Mouse (Mus musculus): ENCODE measurements around the gene Phf21b. TPM values are rescaled to one million over a fixed set of nuclear protein-coding genes. Genes with fewer than 3 reads are reported as not detected.
A peak's percentile ranks its signal among the peaks of the same experiment; 100 is the strongest.
"Not testable (repeated sequence)": the region's sequence is repeated elsewhere in the genome, so short reads cannot be mapped to it uniquely, and the experiment has no call there.

Gene Phf21b
- total RNA-seq (2021) = 10 to 100 TPM; 15.3 to 16.1 TPM
- long read RNA-seq, experiment 1, partial matches to known transcripts = 1 of 4 reads
- long read RNA-seq, experiment 1, other reads (novel, unspliced or antisense) = 2 of 4 reads
- long read RNA-seq, experiment 2, partial matches to known transcripts = 2 of 2 reads
- long read RNA-seq, experiment 2, other reads (novel, unspliced or antisense) = 0 of 2 reads

DNA sequence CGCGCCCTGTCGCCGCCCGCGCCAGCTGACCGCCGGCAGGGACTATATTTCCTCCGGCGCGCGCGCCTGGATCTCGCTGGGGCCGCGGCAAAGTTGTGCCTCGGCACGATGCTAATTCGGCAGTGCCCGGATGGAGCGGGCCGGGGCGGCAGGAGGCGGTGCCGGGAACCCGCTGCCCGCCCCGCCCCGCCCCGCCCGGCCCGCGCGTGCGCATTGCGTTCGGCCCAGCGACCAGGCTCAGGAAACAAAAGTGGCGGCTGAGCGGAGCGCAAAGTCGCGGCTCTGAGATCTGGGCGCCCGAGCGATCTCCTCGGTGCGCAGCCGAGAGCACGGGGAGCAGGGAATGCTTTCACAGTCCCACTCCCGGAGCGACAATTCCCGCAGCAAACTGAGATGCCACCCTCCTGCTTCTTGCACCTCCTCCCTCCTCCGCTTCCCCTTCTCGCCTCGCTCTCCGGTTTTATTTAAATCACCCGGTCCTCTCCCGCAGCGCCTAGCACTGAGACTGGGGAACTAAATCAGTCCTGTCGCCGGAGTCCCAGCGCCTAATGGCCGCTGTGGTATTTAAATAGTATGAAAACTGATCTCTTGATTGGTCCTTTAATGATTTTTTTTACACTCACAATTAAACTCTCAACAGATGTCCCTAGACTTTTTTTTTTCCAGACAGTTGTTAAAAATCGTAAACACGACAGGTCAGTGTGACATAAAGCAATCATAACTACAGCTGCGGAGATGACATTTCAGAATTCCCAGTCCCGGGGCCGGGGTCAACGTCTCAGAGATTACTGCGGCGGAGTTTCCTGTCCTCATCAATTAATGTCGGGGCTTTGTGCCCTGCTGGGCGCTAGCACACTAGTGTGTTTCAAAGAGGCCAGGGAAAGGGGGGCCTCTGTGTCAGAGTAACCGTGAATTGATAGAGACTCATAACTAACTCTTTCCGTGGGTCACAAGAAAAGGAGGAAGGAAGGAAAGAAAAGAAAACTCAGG lies at the start of gene Phf21b:
Phf21b (minus strand) TSS at position 44 of the 990 bp plus-strand sequence.
- peak; percentile 87 to 88 for DNase-seq (ENCODE audit: low spot score in 2 of 2)
- intact Hi-C loops (cut with DNase I) = no loop called here

DNA sequence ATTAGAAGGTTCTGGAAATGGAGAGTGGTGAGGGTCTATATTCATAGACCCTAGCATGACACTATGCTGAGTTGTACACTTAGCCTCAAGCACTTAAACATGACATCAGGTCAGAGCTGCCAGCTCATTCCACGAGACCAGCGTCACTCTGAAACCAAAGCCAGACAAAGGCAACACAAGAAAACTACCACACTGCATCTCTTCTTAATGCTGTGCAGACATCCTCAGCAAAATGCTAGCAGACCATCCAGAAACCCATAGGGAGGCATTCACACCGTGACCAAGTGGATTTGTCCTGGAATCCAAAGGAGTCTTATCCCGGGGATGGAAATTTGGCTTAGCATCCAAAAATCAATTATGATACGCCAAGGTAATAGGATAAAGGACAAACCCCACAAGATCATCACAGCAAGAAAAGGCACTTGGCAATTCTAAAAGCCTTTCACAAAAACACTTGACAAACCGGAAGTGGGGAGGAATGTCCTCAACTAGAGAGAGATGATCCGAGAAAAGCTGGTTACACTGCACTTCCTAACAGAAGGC lies 48.1 kb upstream of the Phf21b start:
- DNase-seq (ENCODE audit: low spot score in 2 of 2) = no peak
- intact Hi-C loops (cut with DNase I) = no loop called here

DNA sequence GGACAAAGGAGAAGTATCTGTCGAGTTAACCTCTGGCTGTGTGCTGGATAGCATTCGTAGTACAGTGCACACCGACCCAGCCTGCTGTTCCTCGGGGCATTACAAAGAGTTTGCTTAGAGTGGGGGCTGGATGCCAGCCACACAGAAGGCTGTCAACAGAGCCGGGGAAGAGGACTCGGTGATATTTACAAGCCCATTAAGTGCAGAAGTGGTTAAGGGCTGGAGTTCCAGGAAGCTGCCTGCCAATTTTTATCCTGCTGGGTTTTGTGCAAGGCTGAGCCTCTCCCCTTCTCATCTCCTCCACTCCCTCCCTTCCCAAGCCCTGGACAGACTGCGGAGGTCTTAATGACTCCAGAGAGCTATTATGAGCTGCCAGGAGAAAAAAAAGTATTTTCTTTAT lies 42.2 kb upstream of the Phf21b start:
- intact Hi-C loops (cut with DNase I) = loop anchor here (10.0 kb wide), 1 partner anchor 143 kb away; no protein-coding TSS in a partner anchor
- DNase-seq (ENCODE audit: low spot score in 2 of 2) = no peak

GRCm38 (mm10) chr15:84896664-84897063 lies 40.8 kb upstream of the Phf21b start:
- DNase-seq (ENCODE audit: low spot score in 2 of 2) = no peak
- intact Hi-C loops (cut with DNase I) = loop anchor here (10.0 kb wide), 1 partner anchor 142 kb away; no protein-coding TSS in a partner anchor

- intact Hi-C loops (cut with DNase I) = loop anchor here (10.0 kb wide), 1 partner anchor 141 kb away; no protein-coding TSS in a partner anchor
- DNase-seq (ENCODE audit: low spot score in 2 of 2) = not testable (repeated sequence)
Observed at GRCm38 (mm10) chr15:84896216-84896615, 40.4 kb upstream of the Phf21b start.

GRCm38 (mm10) chr15:84891658-84892057 lies 35.8 kb upstream of the Phf21b start:
- intact Hi-C loops (cut with DNase I) = loop anchor here (5.0 to 10.0 kb wide), 2 partner anchors 89 to 137 kb away; no protein-coding TSS in a partner anchor
- peak; percentile 74 to 80 for DNase-seq (ENCODE audit: low spot score in 2 of 2)

DNA sequence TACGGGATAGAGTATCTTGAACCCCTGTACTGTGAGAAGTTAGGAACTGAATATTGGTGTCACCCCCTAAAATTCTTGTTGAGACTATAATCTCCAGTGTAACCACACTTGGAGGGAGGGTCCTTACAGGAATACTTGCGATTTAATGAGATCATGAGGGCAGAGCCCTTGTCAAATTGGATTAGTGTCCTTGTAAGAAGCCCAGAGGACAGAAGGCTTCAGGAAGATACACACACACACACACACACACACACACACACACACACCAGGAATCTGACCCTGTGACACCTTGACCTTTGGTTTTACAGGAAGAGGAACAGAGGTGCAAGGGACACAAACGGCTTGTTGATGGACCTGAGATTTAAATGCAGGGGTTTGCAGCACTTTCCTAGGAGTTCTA lies 35.4 kb upstream of the Phf21b start:
- intact Hi-C loops (cut with DNase I) = loop anchor here (5.0 to 10.0 kb wide), 2 partner anchors 89 to 136 kb away; no protein-coding TSS in a partner anchor
- no peak for DNase-seq (ENCODE audit: low spot score in 2 of 2)

- intact Hi-C loops (cut with DNase I) = no loop called here
- DNase-seq (ENCODE audit: low spot score in 2 of 2) = peak in 1 of 2 experiments; percentile 38
Observed at GRCm38 (mm10) chr15:84888066-84888465, 32.2 kb upstream of the Phf21b start.

DNA sequence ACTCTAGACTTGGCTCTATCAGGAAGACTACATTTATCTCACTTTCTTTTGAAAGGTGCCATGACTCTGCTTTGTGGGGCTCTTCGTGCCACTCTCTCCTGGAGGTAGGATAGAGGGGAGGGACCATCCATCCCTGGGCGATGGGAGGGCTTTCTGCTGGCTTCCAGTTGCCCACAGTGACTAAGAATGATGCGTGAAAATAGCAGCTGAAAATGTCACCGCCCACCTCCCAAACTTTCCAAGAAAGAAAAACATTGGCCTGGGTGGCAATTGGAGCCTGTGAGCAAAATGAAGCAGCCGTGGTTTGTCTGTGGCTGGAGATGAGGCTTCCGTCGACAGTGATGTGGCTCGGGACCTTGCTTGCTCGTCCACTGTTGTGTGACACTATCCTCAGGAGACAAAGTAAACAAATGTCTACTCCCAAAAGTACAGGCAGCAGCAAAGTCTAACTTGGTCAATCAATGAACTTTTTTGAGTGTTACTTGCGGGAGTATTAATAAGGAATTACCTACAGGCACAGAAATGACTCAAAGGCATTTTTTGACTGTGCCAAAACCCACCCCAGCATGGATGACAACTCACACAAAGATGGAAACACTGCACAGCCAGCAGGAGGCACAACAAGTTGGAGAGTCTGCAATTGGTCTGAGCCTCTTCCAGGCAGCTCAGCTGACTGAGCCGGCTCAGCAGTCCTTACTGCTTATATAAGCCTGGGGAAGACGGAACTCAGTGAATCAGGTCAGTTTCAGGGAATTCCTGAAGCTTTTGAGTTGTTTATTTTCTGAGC lies 21.4 kb upstream of the Phf21b start:
- DNase-seq (ENCODE audit: low spot score in 2 of 2) = peak; percentile 61 to 69
- intact Hi-C loops (cut with DNase I) = no loop called here

DNA sequence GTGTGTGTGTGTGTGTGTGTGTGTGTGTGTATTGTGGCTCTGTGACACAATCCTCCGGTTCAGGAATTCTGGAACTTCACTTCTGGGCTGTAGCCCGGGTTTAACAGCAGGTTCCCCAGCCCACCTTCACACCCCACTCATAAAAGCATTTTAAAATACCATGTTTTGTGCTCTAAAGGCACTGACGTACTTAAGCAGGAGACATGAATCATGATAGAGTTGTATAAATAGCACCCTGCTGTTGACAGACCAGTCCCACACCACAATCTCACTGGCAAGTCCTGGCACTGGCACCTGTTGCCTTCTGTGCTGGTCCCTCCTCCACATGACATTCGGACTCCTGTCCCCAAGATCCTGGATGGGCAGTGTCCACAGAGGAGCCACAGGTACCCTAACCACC lies 18.0 kb upstream of the Phf21b start:
- intact Hi-C loops (cut with DNase I) = no loop called here
- DNase-seq (ENCODE audit: low spot score in 2 of 2) = peak; percentile 56 to 76

GRCm38 (mm10) chr15:84873079-84873478 lies 17.2 kb upstream of the Phf21b start:
- intact Hi-C loops (cut with DNase I) = no loop called here
- peak; percentile 34 to 59 for DNase-seq (ENCODE audit: low spot score in 2 of 2)

DNA sequence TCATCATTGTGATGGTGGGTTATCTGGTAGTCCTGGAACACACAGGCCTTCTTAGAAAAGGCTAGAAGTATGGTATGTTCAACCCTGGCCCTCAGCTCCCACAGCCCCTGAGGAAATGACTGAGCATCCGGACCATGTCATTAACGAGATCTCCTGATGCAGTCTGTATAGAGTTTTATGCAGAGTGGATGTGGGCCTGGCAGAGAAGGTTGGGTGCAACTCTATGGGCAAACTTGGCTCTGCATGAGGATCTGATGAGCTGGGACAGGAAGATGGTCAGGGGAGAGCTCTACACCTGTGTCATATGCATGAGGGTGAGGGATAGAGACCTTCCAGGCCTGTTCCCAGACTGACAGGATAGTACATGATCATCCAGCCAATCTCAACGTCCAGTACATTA lies 16.0 kb upstream of the Phf21b start:
- intact Hi-C loops (cut with DNase I) = no loop called here
- DNase-seq (ENCODE audit: low spot score in 2 of 2) = no peak

DNA sequence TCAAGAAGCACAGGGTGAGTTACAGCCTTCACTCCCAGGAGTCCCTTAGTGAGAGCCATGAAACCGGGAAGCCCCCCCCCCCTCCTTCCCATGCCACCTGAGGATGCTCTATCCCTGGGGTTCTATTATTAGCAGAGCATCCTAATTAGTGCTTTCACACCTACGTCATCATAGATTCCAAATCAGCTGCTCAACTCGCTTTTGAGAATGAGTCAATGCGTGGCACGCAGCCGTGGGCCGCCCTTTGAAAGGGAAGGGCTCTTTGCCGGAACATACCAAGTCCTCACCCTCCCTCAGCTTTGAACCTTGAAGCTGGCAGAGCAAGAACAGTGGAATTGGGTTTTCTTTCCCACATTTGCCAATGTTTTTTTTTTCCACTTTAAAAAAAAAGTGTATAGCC lies 6.1 kb upstream of the Phf21b start:
- no peak for DNase-seq (ENCODE audit: low spot score in 2 of 2)
- intact Hi-C loops (cut with DNase I) = no loop called here

GRCm38 (mm10) chr15:84857623-84858022 lies 1.8 kb upstream of the Phf21b start:
- DNase-seq (ENCODE audit: low spot score in 2 of 2) = no peak
- intact Hi-C loops (cut with DNase I) = no loop called here

- peak in 1 of 2 experiments; percentile 50 for DNase-seq (ENCODE audit: low spot score in 2 of 2)
- intact Hi-C loops (cut with DNase I) = loop anchor here (2.0 kb wide), 1 partner anchor 68 kb away; the partner anchor contains the start of gene Nup50
Observed at GRCm38 (mm10) chr15:84854921-84855901, 638 bp downstream of the Phf21b start.

- intact Hi-C loops (cut with DNase I) = loop anchor here (2.0 kb wide), 1 partner anchor 69 kb away; the partner anchor contains the start of gene Nup50
- DNase-seq (ENCODE audit: low spot score in 2 of 2) = no peak
Observed at GRCm38 (mm10) chr15:84854171-84854811, 1.6 kb downstream of the Phf21b start.
